Mouse (Mus musculus) cerebellum, adult 9-10 months (tissue): ENCODE results near the gene Irgc1.
A peak's percentile ranks its signal among the peaks of the same experiment; 100 is the strongest.

ENCODE experiments used
- DNase-seq: peaks from one replicate; pipeline ENCODE4 v3.0.0; 2022

Gene Irgc1

GRCm38 (mm10) chr7:24451855-24452311, at the start of gene Irgc1:
TSS of gene Irgc1 (minus strand) at chr7:24452297.
- DNase-seq, result no peak

- DNase-seq, result peak; percentile 59
Measured at GRCm38 (mm10) chr7:24501492-24501891, 49.4 kb upstream of the Irgc1 start.

DNA sequence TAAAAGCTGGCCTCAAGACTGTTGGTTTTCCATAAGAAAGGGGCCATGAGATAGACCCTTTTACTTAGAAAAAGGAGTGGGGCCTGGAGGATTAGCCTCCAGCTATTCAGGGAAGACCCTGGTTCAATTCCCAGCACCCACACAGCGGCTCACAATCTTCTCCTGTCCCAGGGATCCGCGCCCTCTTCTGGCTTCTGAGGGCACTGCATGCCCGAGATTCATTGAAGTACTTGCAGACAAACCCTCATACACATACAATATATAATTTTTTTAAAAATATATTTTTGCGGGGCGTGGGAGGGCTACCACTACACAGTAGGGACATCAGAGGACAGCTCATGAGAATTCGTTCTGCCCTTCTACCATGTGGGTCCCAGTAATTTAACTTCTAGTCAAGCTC, 48.8 kb upstream of the Irgc1 start:
- peak; percentile 60 for DNase-seq

DNA sequence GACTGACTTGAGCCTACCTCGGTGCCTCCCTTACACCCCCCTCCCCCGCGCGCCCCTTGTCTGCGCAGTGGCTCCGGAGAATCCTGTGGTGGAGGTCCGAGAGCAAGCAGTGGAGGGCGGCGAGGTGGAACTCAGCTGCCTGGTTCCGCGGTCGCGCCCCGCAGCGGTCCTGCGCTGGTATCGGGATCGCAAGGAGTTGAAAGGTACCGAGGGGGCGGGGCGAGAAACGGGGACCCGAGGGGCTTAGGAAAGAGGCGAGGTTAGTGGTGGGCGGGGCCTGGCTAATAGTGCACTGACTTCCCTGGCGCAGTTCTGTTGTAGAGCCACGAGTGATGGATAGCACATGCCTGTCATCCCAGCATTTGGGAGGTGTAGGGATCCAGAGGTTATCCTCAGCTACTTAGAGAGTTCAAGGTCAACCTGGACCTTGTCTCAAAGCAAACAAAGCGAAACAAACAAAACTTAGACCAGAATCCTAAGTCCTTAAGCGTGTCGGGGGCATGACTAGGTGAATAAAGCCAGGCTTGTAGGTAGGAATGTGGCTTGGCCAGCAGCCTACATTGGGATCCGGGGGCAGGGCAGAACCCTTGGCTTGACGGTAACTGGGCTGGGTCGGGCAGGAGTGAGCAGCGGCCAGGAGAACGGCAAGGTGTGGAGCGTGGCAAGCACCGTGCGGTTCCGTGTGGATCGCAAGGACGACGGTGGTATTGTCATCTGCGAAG, 47.9 kb upstream of the Irgc1 start:
- DNase-seq, result no peak

- peak; percentile 67 for DNase-seq
Measured at GRCm38 (mm10) chr7:24488303-24488702, 36.2 kb upstream of the Irgc1 start.

GRCm38 (mm10) chr7:24487403-24487802, 35.3 kb upstream of the Irgc1 start:
- peak; percentile 37 for DNase-seq

DNA sequence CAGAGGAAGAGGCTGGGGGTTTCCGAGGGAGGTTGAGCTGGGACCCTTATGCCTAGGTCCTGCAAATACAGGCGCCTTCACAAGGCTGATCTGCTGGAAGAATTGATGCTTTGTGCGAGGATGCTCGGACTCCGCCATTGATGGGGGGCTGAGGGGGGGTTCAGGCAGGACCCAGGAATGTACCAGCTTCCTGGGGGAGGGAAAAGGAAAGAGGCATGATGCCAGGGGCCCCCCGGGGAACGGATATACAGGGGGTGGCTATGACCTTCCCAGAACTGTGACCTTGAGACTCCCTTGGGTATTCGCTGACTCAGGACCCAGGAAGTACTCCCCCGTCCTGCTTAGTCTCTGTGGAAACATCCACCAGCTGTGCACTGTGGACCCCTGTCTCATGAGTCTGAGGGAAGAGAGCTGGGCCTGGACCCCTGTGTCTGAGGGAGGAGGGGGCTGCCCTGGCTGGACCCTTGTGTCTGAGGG, 34.6 kb upstream of the Irgc1 start:
- DNase-seq, result peak; percentile 49

DNA sequence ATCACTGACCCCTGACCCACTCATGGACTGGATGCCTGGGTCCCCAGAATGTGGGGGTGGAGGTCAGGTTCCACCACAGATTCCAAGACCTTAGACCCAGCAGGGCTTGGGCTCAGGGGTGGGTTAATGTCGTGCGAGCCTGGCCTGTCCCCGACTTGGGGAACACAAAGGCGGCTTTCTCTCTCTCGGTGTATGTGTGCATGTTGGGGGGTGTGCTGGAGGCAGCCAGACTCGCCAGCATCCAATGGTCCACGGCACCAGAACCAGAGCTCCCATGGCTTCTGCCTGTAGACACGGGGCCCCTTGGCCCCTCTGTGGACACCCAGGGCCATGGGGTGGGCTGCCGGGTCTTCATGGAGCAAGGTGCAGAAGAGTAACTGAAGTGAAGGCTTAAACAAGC, 33.4 kb upstream of the Irgc1 start:
- DNase-seq, result no peak

- peak; percentile 68 for DNase-seq
Measured at GRCm38 (mm10) chr7:24483291-24483690, 31.2 kb upstream of the Irgc1 start.

- DNase-seq, result peak; percentile 51
Measured at GRCm38 (mm10) chr7:24482208-24483020, 30.3 kb upstream of the Irgc1 start.

GRCm38 (mm10) chr7:24481474-24482207, 29.5 kb upstream of the Irgc1 start, which contains the start of gene Cadm4:
TSS of gene Cadm4 (plus strand) at chr7:24482023.
- peak; percentile 95 for DNase-seq

DNA sequence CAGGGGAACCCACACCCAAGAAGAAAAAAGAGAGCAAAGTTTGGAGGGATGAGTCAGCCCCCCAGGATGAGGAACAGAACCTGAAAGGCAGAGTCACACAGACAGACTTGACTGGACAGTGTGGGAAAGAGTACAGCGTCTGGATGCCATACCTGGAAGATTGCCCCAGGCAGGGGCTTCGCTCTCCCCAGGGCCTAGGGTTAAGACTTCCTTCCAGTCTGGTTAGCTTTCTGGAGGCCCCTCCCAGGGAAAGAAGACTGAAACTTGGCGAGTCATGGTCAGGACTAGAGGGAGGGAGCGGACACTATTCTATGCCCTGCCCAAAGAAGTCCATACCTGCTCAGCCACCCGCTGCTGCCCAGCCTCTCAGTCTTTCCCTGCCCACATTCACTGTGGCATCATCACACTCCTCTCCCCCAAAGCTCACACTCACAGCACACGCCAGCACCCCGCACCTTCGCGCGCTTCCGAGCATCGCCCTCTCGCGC, 28.9 kb upstream of the Irgc1 start:
- peak; percentile 74 for DNase-seq

- DNase-seq, result peak; percentile 64
Measured at GRCm38 (mm10) chr7:24480121-24480941, 28.2 kb upstream of the Irgc1 start.

GRCm38 (mm10) chr7:24479685-24480084, 27.6 kb upstream of the Irgc1 start:
- DNase-seq, result peak; percentile 53

DNA sequence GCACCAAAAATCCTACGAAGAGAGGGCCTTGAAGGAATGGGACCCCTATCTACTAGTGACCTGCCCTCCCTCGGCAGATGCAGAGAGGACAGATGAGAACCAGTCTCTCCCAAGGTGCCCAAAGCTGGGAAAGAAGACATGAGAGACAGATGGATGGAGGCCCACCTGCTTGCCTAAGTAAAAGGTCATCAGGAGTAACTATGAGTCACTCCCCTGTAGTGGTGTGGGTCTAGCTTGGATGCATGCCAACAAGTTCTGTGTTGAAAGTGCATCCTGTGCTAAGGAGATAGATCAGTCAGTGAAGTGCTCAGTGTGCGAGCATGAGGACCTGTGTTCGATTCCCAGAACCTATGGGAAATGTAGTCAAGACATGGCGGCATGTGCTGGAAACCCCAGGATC, 26.8 kb upstream of the Irgc1 start:
- peak; percentile 50 for DNase-seq

DNA sequence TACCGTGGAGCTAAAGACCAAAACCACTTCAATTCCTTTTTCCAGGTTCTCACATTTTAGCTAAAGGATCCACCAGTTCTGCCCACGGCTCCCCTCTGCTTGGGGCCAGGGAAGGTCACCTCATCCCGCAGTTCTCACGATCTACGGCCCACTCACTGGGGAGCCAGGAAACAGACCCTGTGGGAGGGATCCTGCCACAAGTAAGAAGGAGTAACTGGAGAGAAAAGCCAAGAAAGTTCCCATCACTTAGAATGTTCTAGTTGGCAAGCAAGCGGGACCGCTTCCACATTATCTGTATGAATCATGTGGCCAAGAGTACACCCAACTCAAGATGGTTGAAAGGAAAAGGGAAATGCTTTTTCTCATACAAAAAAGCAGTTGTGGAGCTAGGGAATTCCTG, 24.8 kb upstream of the Irgc1 start:
- no peak for DNase-seq

DNA sequence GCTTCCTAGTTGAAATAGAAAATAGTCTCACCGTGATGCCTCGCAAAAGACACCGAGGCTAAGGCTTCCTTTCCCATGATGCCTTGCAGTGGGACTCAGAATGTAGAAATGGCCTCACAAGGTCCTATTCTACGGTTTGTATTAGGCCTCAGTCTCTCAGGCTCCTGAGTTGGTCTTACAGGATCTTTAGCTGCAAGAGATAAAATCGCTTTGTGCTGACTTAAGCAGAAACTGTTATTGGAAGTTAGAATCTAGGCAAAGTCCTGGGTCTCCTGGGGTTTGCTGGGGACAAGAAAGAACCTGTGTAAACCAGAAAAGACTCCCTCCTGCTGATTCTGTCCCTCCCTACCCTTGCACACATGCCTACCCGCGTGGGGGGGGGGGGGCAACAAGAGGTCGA, 24.2 kb upstream of the Irgc1 start:
- peak; percentile 26 for DNase-seq

DNA sequence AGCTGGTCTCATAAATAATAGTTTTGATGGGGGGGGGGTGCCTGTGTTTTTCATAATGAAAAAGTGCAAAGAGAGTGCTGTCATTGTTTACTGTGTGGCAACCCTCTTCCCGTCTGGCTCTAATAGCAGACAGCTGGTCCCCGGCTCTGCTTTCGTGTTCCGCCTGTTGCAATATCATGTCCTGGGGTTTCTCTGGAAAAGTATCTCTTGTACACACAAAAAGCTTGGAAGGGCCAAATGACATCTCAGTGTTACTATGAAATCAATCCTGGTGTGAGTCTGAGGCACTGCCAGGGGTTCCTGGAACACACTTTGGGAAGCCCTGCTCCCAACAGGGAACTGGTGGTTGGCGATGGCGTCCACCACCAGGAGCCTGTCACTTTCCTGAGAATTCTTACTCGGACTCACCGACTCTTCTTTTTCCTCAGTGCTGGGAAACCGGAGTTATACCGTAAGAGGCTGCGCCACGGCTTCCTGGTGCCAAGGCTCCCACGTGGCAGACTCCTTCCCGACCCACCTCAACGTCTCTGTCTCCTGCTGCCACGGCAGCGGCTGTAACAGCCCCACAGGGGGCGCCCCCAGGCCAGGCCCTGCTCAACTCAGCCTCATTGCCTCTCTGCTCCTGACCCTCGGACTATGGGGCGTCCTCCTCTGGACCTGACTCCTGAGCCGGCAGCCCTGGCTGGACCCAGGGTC, 22.9 kb upstream of the Irgc1 start:
- DNase-seq, result peak; percentile 54

- peak; percentile 90 for DNase-seq
Measured at GRCm38 (mm10) chr7:24473913-24474529, 21.9 kb upstream of the Irgc1 start.

DNA sequence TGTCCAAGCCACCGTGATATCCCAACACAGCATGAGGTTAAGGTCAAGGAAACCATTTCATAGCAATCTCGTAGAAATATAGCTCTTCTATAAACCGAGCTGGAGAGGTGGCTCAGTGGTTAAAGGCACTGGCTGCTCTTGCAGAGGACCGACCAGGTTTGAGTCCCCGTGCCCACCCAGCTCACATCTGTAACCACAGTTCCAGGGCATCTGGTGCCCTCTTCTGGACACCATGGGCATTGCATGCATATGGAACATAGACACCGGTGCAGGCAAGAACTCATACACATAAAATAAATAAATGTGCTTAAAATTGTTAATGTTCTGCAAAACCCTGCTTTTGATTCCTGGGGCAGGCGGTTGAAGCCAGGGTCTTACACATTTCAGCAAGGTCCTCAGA, 20.8 kb upstream of the Irgc1 start:
- DNase-seq, result peak; percentile 52

DNA sequence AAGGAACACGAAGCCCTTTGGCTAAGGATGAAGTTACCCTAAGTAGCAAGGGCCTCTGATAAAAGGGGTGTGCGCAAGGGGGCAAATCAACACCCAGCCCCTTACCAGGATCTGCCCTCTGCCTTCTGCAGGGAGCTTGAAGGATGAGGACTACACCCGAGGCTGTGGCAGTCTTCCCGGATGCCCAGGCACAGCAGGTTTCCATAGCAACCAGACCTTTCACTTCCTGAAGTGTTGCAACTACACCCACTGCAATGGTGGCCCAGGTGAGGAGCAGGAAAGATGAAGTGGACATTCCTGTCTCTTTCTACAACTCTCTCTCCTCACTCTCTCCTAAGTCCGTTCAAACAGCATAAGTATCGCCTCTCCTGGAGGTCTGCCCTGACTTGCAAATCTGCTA, 20.3 kb upstream of the Irgc1 start:
- peak; percentile 30 for DNase-seq
